Mouse (Mus musculus) stomach, postnatal 0 days (tissue): ENCODE results near the gene Kitl.

Source experiments
- CTCF ChIP-seq: IDR thresholded peaks from 2 replicates; pipeline ENCODE4 v1.5.1; 2016; ENCODE audit warnings: antibody characterized with exemption, low read depth, mild to moderate bottlenecking, moderate library complexity
- EP300 ChIP-seq: optimal IDR thresholded peaks from 2 replicates; pipeline ENCODE3; 2016; ENCODE audit warnings: antibody characterized with exemption

- TF ChIP-seq CTCF, result no peak
- no peak for TF ChIP-seq EP300
These were observed 100.1 kb downstream of the Kitl start for GRCm38 (mm10) chr10:100115570-100115969.
